Mouse (Mus musculus) WW6 (cell line): ENCODE measurements around the gene Spock1.

Experiments
- DNase-seq: peaks from one replicate; pipeline ENCODE4 v3.0.0-alpha.2; 2013; ENCODE audit warnings: low read depth, low spot score

Spock1 gene

DNA sequence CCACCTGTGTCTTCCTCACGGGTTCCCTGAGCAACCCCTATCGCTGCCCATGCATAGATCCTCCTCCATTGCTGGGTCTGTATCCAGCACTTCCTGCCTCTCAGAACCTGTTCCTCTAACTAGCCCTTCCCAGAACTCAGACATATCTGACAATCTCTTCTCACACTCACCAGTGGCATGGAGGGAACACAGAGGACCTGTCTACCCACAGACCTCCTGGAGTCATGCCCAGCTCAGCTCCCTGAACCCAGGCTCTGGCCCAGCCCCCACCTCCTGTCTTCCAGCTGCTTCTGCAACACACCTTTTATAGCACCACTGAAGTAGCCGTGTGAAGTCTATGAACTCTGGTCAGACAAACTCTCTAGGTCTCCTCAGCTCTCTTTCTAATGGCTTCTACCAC lies 101.3 kb downstream of the Spock1 start:
- DNase-seq, result no peak

DNA sequence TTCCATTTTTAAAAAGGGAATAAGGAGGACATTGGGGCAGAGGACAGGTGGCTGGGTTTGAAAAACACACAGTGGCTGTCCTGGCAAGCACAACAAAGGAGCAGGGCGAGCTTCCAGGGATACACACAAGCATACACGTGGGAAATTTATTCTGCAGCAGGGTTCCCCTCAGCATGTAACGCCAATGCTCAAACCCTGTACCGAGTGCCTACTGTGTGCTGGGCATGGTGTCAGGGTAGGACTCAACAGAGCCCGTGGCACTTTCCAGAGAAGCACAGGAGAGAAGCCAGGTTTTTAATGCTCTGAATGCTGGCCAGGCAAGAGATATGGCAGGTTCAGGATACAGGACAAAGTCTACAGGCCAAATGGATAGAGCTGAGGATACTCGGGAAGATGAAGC lies 101.8 kb downstream of the Spock1 start:
- DNase-seq, result no peak

GRCm38 (mm10) chr13:57798633-57799032 lies 109.5 kb downstream of the Spock1 start:
- no peak for DNase-seq

DNA sequence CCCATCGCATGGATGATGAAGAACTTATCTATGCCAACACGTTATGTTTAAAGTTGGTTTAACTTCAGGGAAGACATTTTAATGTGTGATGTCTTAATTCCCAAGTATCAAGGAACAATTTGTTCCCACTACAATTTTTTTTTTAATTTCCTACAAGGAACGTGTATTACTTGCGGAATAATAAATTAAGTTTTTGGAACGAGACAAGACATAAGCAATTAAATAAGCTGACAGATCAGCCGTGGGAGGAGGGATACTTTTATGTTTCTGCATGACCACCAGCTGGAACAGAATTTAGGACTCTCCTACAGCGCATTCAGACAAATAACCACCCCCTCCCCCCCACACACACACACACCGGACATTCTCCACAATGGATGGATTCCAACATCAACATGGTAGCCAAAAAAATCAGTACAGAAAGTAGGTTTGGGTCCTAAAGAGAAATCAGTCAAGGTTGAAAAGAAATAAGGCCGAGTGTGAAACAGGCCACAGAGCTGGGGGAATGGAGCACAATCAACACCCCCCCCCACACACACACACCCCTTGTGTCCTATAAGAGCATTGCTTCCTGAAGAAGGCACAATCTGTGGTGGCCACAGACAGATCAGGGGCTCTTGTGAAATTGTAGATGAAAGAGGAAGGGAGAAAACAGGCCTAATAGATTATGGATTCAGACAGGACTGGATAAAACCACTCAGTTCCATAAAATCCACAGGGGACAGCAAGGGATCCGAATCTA lies 111.0 kb downstream of the Spock1 start:
- DNase-seq, result no peak

- no peak for DNase-seq
Measured at GRCm38 (mm10) chr13:57793643-57794240, 114.4 kb downstream of the Spock1 start.

DNA sequence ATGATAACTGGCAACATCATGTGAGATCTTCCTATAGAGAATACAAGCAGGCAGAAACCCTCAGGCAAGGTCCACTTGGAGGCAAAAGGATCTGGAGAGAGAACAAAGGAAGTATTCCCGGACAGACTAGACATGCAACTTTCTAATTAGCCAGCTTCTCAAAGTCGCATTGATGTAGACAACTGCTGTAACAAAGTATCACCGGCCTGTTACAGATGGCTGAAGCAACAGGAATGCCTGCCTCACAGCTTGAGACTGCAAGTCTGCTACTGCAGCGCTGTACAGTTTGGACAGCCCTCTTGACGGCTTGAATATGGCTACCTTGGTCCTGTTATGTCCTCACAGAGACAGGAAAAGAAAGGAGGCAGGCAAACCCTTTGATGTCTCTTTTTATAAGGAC lies 118.3 kb downstream of the Spock1 start:
- no peak for DNase-seq

- no peak for DNase-seq
Measured at GRCm38 (mm10) chr13:57788299-57788698, 119.8 kb downstream of the Spock1 start.

- no peak for DNase-seq
Measured at GRCm38 (mm10) chr13:57786278-57786677, 121.9 kb downstream of the Spock1 start.

- no peak for DNase-seq
Measured at GRCm38 (mm10) chr13:57782975-57783374, 125.2 kb downstream of the Spock1 start.

GRCm38 (mm10) chr13:57782107-57782561 lies 126.0 kb downstream of the Spock1 start:
- no peak for DNase-seq

- no peak for DNase-seq
Measured at GRCm38 (mm10) chr13:57779146-57779545, 129.0 kb downstream of the Spock1 start.

DNA sequence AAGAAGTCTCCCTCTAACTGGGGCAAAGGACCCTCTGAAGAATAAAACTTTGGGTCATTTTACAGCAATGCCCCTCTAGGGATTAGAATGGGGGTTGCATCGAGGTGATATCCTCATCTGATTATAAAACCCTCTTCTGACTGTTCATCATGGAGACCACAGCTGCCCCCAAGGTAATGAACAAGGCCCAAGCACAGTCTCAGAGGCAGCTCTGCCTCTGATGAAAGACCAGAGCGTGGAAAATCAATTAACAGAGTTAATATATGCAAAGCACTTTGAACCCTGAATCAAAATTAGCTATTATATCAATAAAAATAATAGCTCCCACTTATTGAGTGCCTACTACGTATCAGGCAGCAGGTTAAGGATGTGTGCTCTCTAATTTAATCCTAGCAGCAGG lies 129.6 kb downstream of the Spock1 start:
- DNase-seq, result no peak

DNA sequence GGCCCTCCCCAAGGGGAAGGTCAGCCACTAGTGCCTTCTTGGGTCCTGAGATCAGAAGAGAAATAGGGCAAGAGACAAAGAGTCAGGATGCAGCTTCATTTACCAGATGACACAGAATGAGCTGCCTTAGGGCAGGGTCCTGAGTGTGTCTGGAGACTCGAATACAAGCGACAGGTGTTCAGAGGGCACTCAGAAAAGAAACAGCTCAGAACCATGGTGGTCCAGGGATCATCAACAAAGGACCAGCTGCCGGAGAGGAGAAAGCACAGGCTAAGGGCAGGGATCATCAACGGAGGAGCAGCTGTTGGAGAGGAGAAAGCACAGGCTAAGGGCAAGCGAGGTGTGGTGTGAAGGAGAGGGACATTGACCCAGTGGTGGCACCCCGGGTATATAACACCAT lies 136.1 kb downstream of the Spock1 start:
- DNase-seq, result no peak

DNA sequence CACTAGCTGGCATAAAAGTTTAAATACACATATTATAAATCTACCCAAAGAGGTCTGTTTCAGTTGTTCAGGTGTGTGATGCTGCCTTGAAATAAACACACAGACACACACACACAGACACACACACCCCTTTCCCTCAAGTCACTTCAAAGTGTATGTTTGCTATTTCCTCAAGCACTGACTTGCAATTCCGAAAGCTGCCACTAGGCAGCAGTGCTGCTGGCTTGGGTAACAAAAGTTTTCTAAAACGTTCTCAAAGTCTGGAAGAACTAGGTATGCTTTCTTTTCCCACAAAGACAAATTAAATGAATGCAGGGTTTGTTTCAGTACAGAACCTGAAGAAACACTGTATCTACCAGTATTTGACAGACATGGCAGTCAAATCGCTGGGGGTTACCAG lies 141.4 kb downstream of the Spock1 start:
- DNase-seq, result no peak

- no peak for DNase-seq
Measured at GRCm38 (mm10) chr13:57761122-57761521, 147.0 kb downstream of the Spock1 start.

DNA sequence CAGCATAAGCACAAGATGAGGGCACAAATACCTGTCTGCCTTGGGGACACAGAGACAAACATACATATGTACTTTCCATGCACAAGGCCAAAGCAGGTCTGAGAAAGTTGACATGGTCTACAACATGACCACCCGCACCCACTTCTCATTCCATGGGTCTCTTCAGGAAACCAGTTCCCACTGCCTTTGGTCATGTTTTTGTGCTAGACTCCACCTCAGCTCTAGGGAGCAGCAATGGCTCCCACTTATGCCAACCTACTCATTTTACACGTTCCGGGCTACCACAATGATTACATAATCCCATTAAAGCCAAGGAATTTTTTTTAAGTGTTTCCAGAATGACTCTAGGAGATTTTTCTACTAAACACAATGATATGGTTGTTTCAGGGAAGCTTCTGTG lies 147.5 kb downstream of the Spock1 start:
- DNase-seq, result no peak

- DNase-seq, result no peak
Measured at GRCm38 (mm10) chr13:57756316-57756715, 151.8 kb downstream of the Spock1 start.

- no peak for DNase-seq
Measured at GRCm38 (mm10) chr13:57750831-57751230, 157.3 kb downstream of the Spock1 start.

DNA sequence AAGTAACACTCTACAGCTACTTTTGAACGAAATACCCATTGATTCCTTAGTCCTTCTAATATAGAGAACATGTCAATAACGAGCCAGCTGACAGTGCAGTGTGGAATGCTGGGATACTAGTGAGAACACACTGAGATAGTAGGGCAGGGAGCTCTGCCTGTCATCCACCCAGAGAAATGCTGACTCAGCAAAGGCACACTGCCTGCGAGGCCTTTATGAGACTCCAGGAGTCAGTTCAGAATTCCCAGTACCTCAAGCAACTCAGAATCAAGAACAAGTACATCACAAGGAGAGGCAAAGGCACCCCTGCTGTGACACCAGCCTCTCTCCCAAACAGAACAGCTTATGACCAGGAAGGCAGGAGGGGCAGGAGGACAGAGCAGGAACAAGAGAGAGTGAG lies 163.5 kb downstream of the Spock1 start:
- no peak for DNase-seq

DNA sequence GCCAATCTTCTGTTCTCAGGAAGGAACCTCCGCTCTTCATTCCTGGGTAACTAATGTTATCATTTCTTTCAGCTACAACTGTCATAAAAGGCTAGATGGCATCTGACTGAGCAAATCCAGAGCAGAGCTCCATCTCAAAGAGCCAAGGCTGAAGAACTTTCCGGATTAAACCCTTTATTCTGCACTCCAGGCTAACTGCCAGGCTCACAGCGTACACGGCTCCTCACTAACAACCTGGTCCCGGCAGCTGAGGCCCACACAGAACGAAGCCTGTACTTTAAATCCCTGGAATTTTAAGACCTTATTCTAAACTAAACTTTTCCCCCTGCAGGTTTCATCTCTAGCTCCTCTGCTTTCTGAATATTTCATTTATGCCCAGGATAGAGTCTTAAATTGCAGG lies 166.9 kb downstream of the Spock1 start:
- DNase-seq, result no peak

- no peak for DNase-seq
Measured at GRCm38 (mm10) chr13:57740473-57740872, 167.7 kb downstream of the Spock1 start.

DNA sequence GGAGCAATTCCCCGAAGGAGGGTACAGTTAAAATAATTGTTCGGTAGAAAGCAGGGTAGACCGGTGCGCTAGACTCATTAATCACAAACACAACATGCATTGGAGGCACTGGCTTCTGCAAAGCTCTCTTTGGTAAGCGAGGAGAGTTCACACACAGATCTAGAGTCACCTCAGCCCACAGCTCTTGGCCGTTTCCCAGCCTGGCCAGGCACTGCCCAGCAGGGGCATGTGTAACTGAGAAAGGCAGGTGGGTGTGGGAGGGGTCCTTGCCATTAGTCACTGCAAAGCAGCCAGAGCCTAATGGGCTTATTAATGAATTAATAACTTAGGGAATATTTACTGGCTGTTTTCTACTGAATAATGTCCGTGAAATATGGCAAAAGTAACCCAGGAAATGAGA lies 172.1 kb downstream of the Spock1 start:
- DNase-seq, result no peak

DNA sequence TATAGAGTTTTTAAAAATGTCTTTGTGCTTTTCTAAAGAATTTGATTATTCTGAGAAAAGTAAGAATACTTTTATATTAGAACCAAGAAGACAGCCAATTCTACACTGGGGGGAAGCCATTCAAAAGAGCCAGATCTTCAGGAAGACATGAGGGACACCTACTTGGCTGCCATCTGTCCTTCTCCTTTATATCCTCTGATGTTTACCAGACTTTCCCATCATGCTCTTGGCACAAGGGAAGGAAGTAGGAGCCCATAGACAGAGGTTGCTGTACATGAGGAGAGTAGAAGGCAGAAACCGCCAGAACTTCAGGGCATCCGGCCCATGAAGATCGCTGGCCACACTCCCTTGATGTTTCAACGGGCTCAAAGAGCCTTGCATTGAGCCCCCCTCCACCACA lies 173.6 kb downstream of the Spock1 start:
- no peak for DNase-seq
